Mouse (Mus musculus) spleen, adult 2 months (tissue): ENCODE measurements around the gene Gm49601. TPM values are rescaled to one million over a fixed set of nuclear protein-coding genes. Genes with fewer than 3 reads are reported as not detected.

Source experiments
- DNase-seq, 2 experiments: peaks; one replicate each; pipeline versions ENCODE4 v3.0.0 to v3.0.0-alpha.2; 2012 to 2021; ENCODE audit warnings: low spot score in 2 of 2, low read depth in 1 of 2
- H3K27ac ChIP-seq: fragments of 200-500 bp; 2 replicates; pipeline ENCODE4 v1.5.1; 2012; ENCODE audit warnings: low read length, inconsistent platforms; ENCODE audit not compliant: insufficient read depth
- H3K27me3 ChIP-seq: fragments of 200-500 bp; 2 replicates; pipeline ENCODE4 v1.6.1; 2012; ENCODE audit warnings: mild to moderate bottlenecking, moderate library complexity, low read length, inconsistent platforms; ENCODE audit not compliant: control insufficient read depth, insufficient read depth
- H3K36me3 ChIP-seq: fragments of 200-500 bp; 2 replicates; pipeline ENCODE4 v1.6.1; 2012; ENCODE audit warnings: mild to moderate bottlenecking, low read length, inconsistent platforms; ENCODE audit not compliant: control insufficient read depth, insufficient read depth
- H3K4me1 ChIP-seq: fragments of 200-500 bp; 2 replicates; pipeline ENCODE4 v1.6.1; 2011; ENCODE audit warnings: inconsistent platforms; ENCODE audit not compliant: control insufficient read depth, insufficient read depth, insufficient read length
- H3K4me3 ChIP-seq: fragments of 200-500 bp; 2 replicates; pipeline ENCODE4 v1.5.1; 2011; ENCODE audit warnings: mild to moderate bottlenecking, inconsistent platforms; ENCODE audit not compliant: insufficient read depth, insufficient read length; ENCODE audit errors: extremely low read depth
- CTCF ChIP-seq: fragments of 200-500 bp; IDR thresholded peaks from 2 replicates; pipeline ENCODE4 v1.5.1; 2011; ENCODE audit warnings: mild to moderate bottlenecking, inconsistent platforms; ENCODE audit not compliant: insufficient read depth, insufficient read length, insufficient replicate concordance; ENCODE audit errors: extremely low read depth
- POLR2A ChIP-seq: fragments of 200-500 bp; IDR thresholded peaks from 2 replicates; pipeline ENCODE4 v1.6.1; 2011; ENCODE audit warnings: low read depth, low read length, inconsistent platforms
- WGBS: fragments of 180-500 bp; shearing (Covaris S2); methylation state at CpG from one replicate; pipeline ENCODE4 v1.1.7; 2018; 5-methylcytosine and 5-hydroxymethylcytosine counted together
- polyA plus RNA-seq: library from polyadenylated mRNA; depleted of rRNA; stranded (reverse); fragments of >200 nt; gene quantifications from 2 replicates; pipeline ENCODE4 v1.2.3, GENCODE M21; 2012; rRNA removed

The Gm49601 gene
- polyA plus RNA-seq, 1 experiment = 0.71 TPM

GRCm38 (mm10) chr16:18574196-18574595 lies 52.0 kb downstream of the Gm49601 start:
- no peak for TF ChIP-seq POLR2A
- no peak for TF ChIP-seq CTCF
- Histone ChIP-seq H3K27ac (no peak overlapping the region), H3K4me1 (no peaks in the 10 kb centered on the region), H3K36me3 (no peaks in the 10 kb centered on the region), H3K4me3 (no peak overlapping the region), H3K27me3 (no peaks in the 10 kb centered on the region)
- WGBS = 85% methylated on average over 8 of the region's 8 CpGs
- DNase-seq = no peak

Other genes starting within 250 kb of the Gm49601 start
- gene Txnrd2, start 200.0 kb downstream of the Gm49601 start, polyA plus RNA-seq = 22.3 and 29.0 TPM in 2 replicates
- gene Comt, start 199.6 kb downstream of the Gm49601 start, polyA plus RNA-seq = 64.7 and 87.1 TPM in 2 replicates
- 11.3 and 15.4 TPM in 2 replicates for gene Gnb1l, start 127.7 kb downstream of the Gm49601 start, polyA plus RNA-seq
- gene Rtl10, start 127.5 kb downstream of the Gm49601 start, polyA plus RNA-seq = 6.2 and 8.0 TPM in 2 replicates
- gene Tbx1, start 35.8 kb downstream of the Gm49601 start, polyA plus RNA-seq = 0.06 and 0.42 TPM in 2 replicates
- gene Gp1bb, start 4.0 kb downstream of the Gm49601 start, polyA plus RNA-seq = 101 and 155 TPM in 2 replicates
- 1.9 and 2.1 TPM in 2 replicates for gene Sept5, start 3.5 kb upstream of the Gm49601 start, polyA plus RNA-seq
- gene Cldn5, start 150.4 kb upstream of the Gm49601 start, polyA plus RNA-seq = 59.4 and 69.5 TPM in 2 replicates
- 17.6 and 18.0 TPM in 2 replicates for gene Ufd1, start 185.4 kb upstream of the Gm49601 start, polyA plus RNA-seq
- 9.7 and 11.5 TPM in 2 replicates for gene Cdc45, start 185.6 kb upstream of the Gm49601 start, polyA plus RNA-seq
- 44.9 and 55.5 TPM in 2 replicates for gene 2510002D24Rik, start 210.2 kb upstream of the Gm49601 start, polyA plus RNA-seq
- gene Gm28539, start 210.2 kb upstream of the Gm49601 start, polyA plus RNA-seq = 1.9 TPM in 1 of 2 replicates, not detected in the other